Mouse (Mus musculus) MEL (cell line): ENCODE results near the gene Tex26. TPM values are rescaled to one million over a fixed set of nuclear protein-coding genes. Genes with fewer than 3 reads are reported as not detected.

Source experiments
- DNase-seq: peaks from one replicate; pipeline ENCODE4 v3.0.0; 2011; ENCODE audit warnings: low read depth, low spot score
- H3K27ac ChIP-seq: 2 replicates; pipeline ENCODE4 v1.5.1; 2012; ENCODE audit warnings: low read depth, mild to moderate bottlenecking, control low read depth, low read length, moderate library complexity; ENCODE audit not compliant: control insufficient read depth
- H3K27me3 ChIP-seq, 2 experiments: fragments of 150-350 bp in 1 of 2; sonication (generic) in 1 of 2; 2 replicates each; pipeline ENCODE4 v1.6.1; 2012; ENCODE audit warnings: low read length in 2 of 2, mild to moderate bottlenecking in 2 of 2, improper control_type of control experiment in 1 of 2, moderate library complexity in 1 of 2; ENCODE audit not compliant: insufficient read depth in 2 of 2, control insufficient read depth in 1 of 2
- H3K36me3 ChIP-seq, 2 experiments: 2 replicates each; pipeline ENCODE4 v1.6.1; 2012 to 2014; ENCODE audit warnings: low read length in 2 of 2, improper control_type of control experiment in 1 of 2, inconsistent platforms in 1 of 2, mild to moderate bottlenecking in 1 of 2; ENCODE audit not compliant: insufficient read depth in 2 of 2, control insufficient read depth in 1 of 2
- H3K4me1 ChIP-seq, 2 experiments: fragments of 150-350 bp in 1 of 2; sonication (generic) in 1 of 2; 2 replicates each; pipeline ENCODE4 v1.6.1; 2012; ENCODE audit warnings: low read length in 2 of 2, improper control_type of control experiment in 1 of 2, mild to moderate bottlenecking in 1 of 2; ENCODE audit not compliant: insufficient read depth in 2 of 2, control insufficient read depth in 1 of 2
- H3K4me3 ChIP-seq, 2 experiments: fragments of 150-350 bp in 1 of 2; sonication (generic) in 1 of 2; 2 replicates each; pipeline ENCODE4 v1.5.1; 2012; ENCODE audit warnings: low read depth in 2 of 2, low read length in 2 of 2, mild to moderate bottlenecking in 2 of 2, moderate library complexity in 2 of 2, control low read depth in 1 of 2, improper control_type of control experiment in 1 of 2; ENCODE audit not compliant: control insufficient read depth in 1 of 2, insufficient read depth in 1 of 2
- H3K79me2 ChIP-seq: 2 replicates; pipeline ENCODE4 v1.6.1; 2012; ENCODE audit warnings: mild to moderate bottlenecking, low read length, moderate library complexity; ENCODE audit not compliant: control insufficient read depth, poor library complexity, insufficient read depth
- H3K9ac ChIP-seq: 2 replicates; pipeline ENCODE4 v1.6.1; 2012; ENCODE audit warnings: low read depth, mild to moderate bottlenecking, control low read depth, low read length, moderate library complexity; ENCODE audit not compliant: control insufficient read depth, poor library complexity, severe bottlenecking
- H3K9me3 ChIP-seq: fragments of 150-350 bp; sonication (generic); replicated peaks from 2 replicates; pipeline ENCODE4 v1.6.1; 2012; ENCODE audit warnings: mild to moderate bottlenecking, low read length, improper control_type of control experiment, moderate library complexity; ENCODE audit not compliant: insufficient read depth
- CHD1 ChIP-seq: IDR thresholded peaks from 2 replicates; pipeline ENCODE4 v1.6.1; 2012; ENCODE audit warnings: low read depth, mild to moderate bottlenecking, inconsistent platforms, low read length, improper control_type of control experiment
- CHD2 ChIP-seq: IDR thresholded peaks from 2 replicates; pipeline ENCODE4 v1.6.1; 2011; ENCODE audit warnings: low read length, improper control_type of control experiment
- CTCF ChIP-seq, 3 experiments: IDR thresholded peaks in 2 of 3; conservative IDR thresholded peaks in 1 of 3; 2 replicates each; pipeline ENCODE4 v1.5.1; 2011 to 2012; ENCODE audit warnings: low read length in 3 of 3, low read depth in 2 of 3, mild to moderate bottlenecking in 2 of 3, improper control_type of control experiment in 1 of 3, inconsistent platforms in 1 of 3, mixed read lengths in 1 of 3, moderate library complexity in 1 of 3; ENCODE audit not compliant: control insufficient read depth in 1 of 3, insufficient read depth in 1 of 3, poor library complexity in 1 of 3, severe bottlenecking in 1 of 3
- HCFC1 ChIP-seq: IDR thresholded peaks from 2 replicates; pipeline ENCODE4 v1.6.1; 2012; ENCODE audit warnings: low read depth, mild to moderate bottlenecking, inconsistent platforms, low read length, improper control_type of control experiment, moderate library complexity
- JUND ChIP-seq: IDR thresholded peaks from 2 replicates; pipeline ENCODE4 v1.6.1; 2011; ENCODE audit warnings: low read depth, mild to moderate bottlenecking, improper control_type of control experiment, low read length
- MAFK ChIP-seq: IDR thresholded peaks from 2 replicates; pipeline ENCODE4 v1.6.1; 2011; ENCODE audit warnings: low read depth, mild to moderate bottlenecking, low read length, improper control_type of control experiment, borderline replicate concordance
- MAZ ChIP-seq: IDR thresholded peaks from 2 replicates; pipeline ENCODE4 v1.6.1; 2012; ENCODE audit warnings: low read depth, mild to moderate bottlenecking, inconsistent platforms, low read length, improper control_type of control experiment
- MYC ChIP-seq: IDR thresholded peaks from 2 replicates; pipeline ENCODE4 v1.6.1; 2011; ENCODE audit warnings: low read depth, mild to moderate bottlenecking, low read length, improper control_type of control experiment, moderate library complexity
- NRF1 ChIP-seq: IDR thresholded peaks from 2 replicates; pipeline ENCODE4 v1.6.1; 2014; ENCODE audit warnings: low read depth, mild to moderate bottlenecking, inconsistent platforms, low read length, improper control_type of control experiment, moderate library complexity; ENCODE audit not compliant: poor library complexity, insufficient read depth, severe bottlenecking
- POLR2AphosphoS2 ChIP-seq: IDR thresholded peaks from 2 replicates; pipeline ENCODE4 v1.6.1; 2011; ENCODE audit warnings: low read length, improper control_type of control experiment
- RAD21 ChIP-seq: IDR thresholded peaks from 2 replicates; pipeline ENCODE4 v1.6.1; 2011; ENCODE audit warnings: mild to moderate bottlenecking, low read depth, low read length, improper control_type of control experiment
- RCOR1 ChIP-seq: IDR thresholded peaks from 2 replicates; pipeline ENCODE4 v1.6.1; 2012; ENCODE audit warnings: low read depth, mild to moderate bottlenecking, inconsistent platforms, low read length, improper control_type of control experiment
- SIN3A ChIP-seq: IDR thresholded peaks from 2 replicates; pipeline ENCODE4 v1.6.1; 2012; ENCODE audit warnings: low read length, improper control_type of control experiment, inconsistent platforms
- TBP ChIP-seq: IDR thresholded peaks from 2 replicates; pipeline ENCODE4 v1.8.0; 2011; ENCODE audit warnings: low read depth, low read length, improper control_type of control experiment
- TCF12 ChIP-seq: IDR thresholded peaks from 2 replicates; pipeline ENCODE4 v1.6.1; 2014; ENCODE audit warnings: low read depth, mild to moderate bottlenecking, inconsistent platforms, low read length, improper control_type of control experiment, moderate library complexity
- USF2 ChIP-seq, 2 experiments: IDR thresholded peaks; 2 replicates each; pipeline ENCODE4 v1.6.1; 2011 to 2012; ENCODE audit warnings: improper control_type of control experiment in 2 of 2, low read length in 2 of 2, borderline replicate concordance in 1 of 2, inconsistent platforms in 1 of 2, low read depth in 1 of 2, mild to moderate bottlenecking in 1 of 2; ENCODE audit not compliant: insufficient read depth in 1 of 2
- ZC3H11A ChIP-seq: IDR thresholded peaks from 2 replicates; pipeline ENCODE4 v1.6.1; 2012; ENCODE audit warnings: low read depth, mild to moderate bottlenecking, inconsistent platforms, low read length, improper control_type of control experiment
- ZKSCAN1 ChIP-seq: IDR thresholded peaks from 2 replicates; pipeline ENCODE4 v1.6.1; 2012; ENCODE audit warnings: low read depth, mild to moderate bottlenecking, inconsistent platforms, low read length, improper control_type of control experiment, moderate library complexity
- ZMIZ1 ChIP-seq: IDR thresholded peaks from 2 replicates; pipeline ENCODE4 v1.6.1; 2012; ENCODE audit warnings: low read depth, mild to moderate bottlenecking, inconsistent platforms, low read length, improper control_type of control experiment, moderate library complexity
- ZNF384 ChIP-seq: IDR thresholded peaks from 2 replicates; pipeline ENCODE4 v1.6.1; 2012; ENCODE audit warnings: low read depth, mild to moderate bottlenecking, inconsistent platforms, low read length, improper control_type of control experiment
- polyA plus RNA-seq, 2 experiments: library from polyadenylated mRNA; stranded (reverse) in 1 of 2; unstranded in 1 of 2; fragments of >175 nt in 1 of 2; fragments of >200 nt in 1 of 2; gene quantifications; 2 replicates each; pipeline versions ENCODE4 v1.2.1 to v1.2.4; 2012; ENCODE audit warnings: low replicate concordance in 2 of 2, low read depth in 1 of 2; ENCODE audit not compliant: insufficient read length in 2 of 2, insufficient read depth in 1 of 2, missing spikeins in 1 of 2
- total RNA-seq: library from RNA; depleted of rRNA; stranded (reverse); fragments of 300-350 nt; gene quantifications from 2 replicates; pipeline ENCODE4 v1.2.3, GENCODE M21; 2012

Tex26 gene
- total and polyA plus RNA-seq, 3 experiments: not detected

- Histone ChIP-seq H3K4me3 (no peak overlapping the region), H3K9me3 (no peaks in the 10 kb centered on the region), H3K79me2 (no peaks in the 10 kb centered on the region), H3K9ac (no peak overlapping the region), H3K36me3 (peaks cover 0 to 9% of the 10 kb centered on the region in 2 experiments; a peak in 2 of 4 replicates), H3K27me3 (no peaks in the 10 kb centered on the region), H3K4me1 (peaks cover 0 to 7% of the 10 kb centered on the region in 2 experiments; a peak in 2 of 4 replicates), H3K27ac (no peak overlapping the region)
- no peak for DNase-seq
- no peak for TF ChIP-seq ZMIZ1
- TF ChIP-seq ZC3H11A: no peak
- no peak for TF ChIP-seq CTCF (IDR thresholded peaks at IDR 0.05 in 2 of 3, conservative IDR thresholded peaks at IDR 0.05 in 1 of 3; ENCODE audit: control insufficient read depth in 1 of 3, insufficient read depth in 1 of 3, low read depth in 2 of 3, low read length in 3 of 3, poor library complexity in 1 of 3, severe bottlenecking in 1 of 3)
- TF ChIP-seq NRF1: no peak
- no peak for TF ChIP-seq RAD21
- no peak for TF ChIP-seq CHD1
- TF ChIP-seq MAFK: no peak
- no peak for TF ChIP-seq USF2 (IDR thresholded peaks at IDR 0.05; ENCODE audit: borderline replicate concordance in 1 of 2, insufficient read depth in 1 of 2, low read depth in 1 of 2, low read length in 2 of 2)
- TF ChIP-seq POLR2AphosphoS2: no peak
- no peak for TF ChIP-seq SIN3A
- TF ChIP-seq TCF12: no peak
- TF ChIP-seq HCFC1: no peak
- no peak for TF ChIP-seq TBP
- TF ChIP-seq CHD2: no peak
- no peak for TF ChIP-seq RCOR1
- TF ChIP-seq ZNF384: no peak
- no peak for TF ChIP-seq JUND
- no peak for TF ChIP-seq ZKSCAN1
- TF ChIP-seq MYC: no peak
Observed at GRCm38 (mm10) chr5:149512695-149513094, 73.2 kb downstream of the Tex26 start.

GRCm38 (mm10) chr5:149513438-149514086 is 74.1 kb downstream of the Tex26 start:
- Histone ChIP-seq H3K27me3 (no peaks in the 10 kb centered on the region), H3K9ac (no peak overlapping the region), H3K4me3 (no peak overlapping the region), H3K4me1 (peaks cover 0 to 7% of the 10 kb centered on the region in 2 experiments; a peak in 2 of 4 replicates), H3K79me2 (no peaks in the 10 kb centered on the region), H3K27ac (no peak overlapping the region), H3K36me3 (peaks cover 0 to 9% of the 10 kb centered on the region in 2 experiments; a peak in 2 of 4 replicates), H3K9me3 (no peaks in the 10 kb centered on the region)
- no peak for DNase-seq
- no peak for TF ChIP-seq MAZ
